Mouse (Mus musculus) myocyte (in vitro differentiated cells): ENCODE measurements around the gene Zfhx3. TPM values are rescaled to one million over a fixed set of nuclear protein-coding genes. Genes with fewer than 3 reads are reported as not detected.

ENCODE experiments used
- H3K27me3 ChIP-seq: one replicate; pipeline ENCODE4 v1.6.1; 2011; ENCODE audit not compliant: control insufficient read depth, insufficient read depth, insufficient read length
- H3K36me3 ChIP-seq: one replicate; pipeline ENCODE4 v1.6.1; 2011; ENCODE audit not compliant: control insufficient read depth, insufficient read depth
- H3K4me2 ChIP-seq: one replicate; pipeline ENCODE4 v1.6.1; 2011; ENCODE audit warnings: low read depth, control low read depth
- H3K4me3 ChIP-seq: one replicate; pipeline ENCODE4 v1.5.1; 2011; ENCODE audit warnings: mild to moderate bottlenecking, control low read depth, moderate library complexity
- H3K79me2 ChIP-seq: one replicate; pipeline ENCODE4 v1.6.1; 2011; ENCODE audit not compliant: control insufficient read depth, insufficient read depth
- H3ac ChIP-seq: one replicate; pipeline ENCODE4 v1.6.1; 2011; ENCODE audit not compliant: control insufficient read depth, insufficient read length
- CEBPB ChIP-seq: IDR thresholded peaks from 2 replicates; pipeline ENCODE4 v1.6.1; 2011; ENCODE audit warnings: mild to moderate bottlenecking, moderate library complexity; ENCODE audit not compliant: poor library complexity, insufficient read depth, severe bottlenecking
- E2F4 ChIP-seq: IDR thresholded peaks from one replicate; pipeline ENCODE4 v1.6.1; 2011; ENCODE audit warnings: mild to moderate bottlenecking, control low read depth, moderate library complexity; ENCODE audit not compliant: insufficient read depth
- MAX ChIP-seq: IDR thresholded peaks from one replicate; pipeline ENCODE4 v1.6.1; 2011; ENCODE audit warnings: low read depth, mild to moderate bottlenecking, control low read depth
- MYOD1 ChIP-seq, 3 experiments: IDR thresholded peaks; one replicate each; pipeline ENCODE4 v1.6.1; 2011; ENCODE audit warnings: control low read depth in 2 of 3, low read depth in 2 of 3, mild to moderate bottlenecking in 2 of 3, moderate library complexity in 1 of 3; ENCODE audit not compliant: insufficient read length in 2 of 3, control insufficient read depth in 1 of 3
- MYOG ChIP-seq, 3 experiments: IDR thresholded peaks; one replicate each; pipeline ENCODE4 v1.6.1; 2011; ENCODE audit warnings: control low read depth in 2 of 3, low read depth in 2 of 3, mild to moderate bottlenecking in 2 of 3; ENCODE audit not compliant: insufficient read length in 2 of 3, control insufficient read depth in 1 of 3, insufficient read depth in 1 of 3
- POLR2A ChIP-seq: IDR thresholded peaks from one replicate; pipeline ENCODE4 v1.6.1; 2011; ENCODE audit warnings: low read depth, mild to moderate bottlenecking, control low read depth, moderate library complexity; ENCODE audit not compliant: insufficient read length
- POLR2AphosphoS2 ChIP-seq: IDR thresholded peaks from one replicate; pipeline ENCODE4 v1.6.1; 2011; ENCODE audit warnings: low read depth, control low read depth; ENCODE audit not compliant: insufficient read length
- REST ChIP-seq: IDR thresholded peaks from one replicate; pipeline ENCODE4 v1.6.1; 2011; ENCODE audit warnings: mild to moderate bottlenecking, control low read depth, moderate library complexity; ENCODE audit not compliant: insufficient read depth, insufficient read length
- SRF ChIP-seq: IDR thresholded peaks from one replicate; pipeline ENCODE4 v1.6.1; 2011; ENCODE audit warnings: low read depth; ENCODE audit not compliant: control insufficient read depth, insufficient read length
- TCF12 ChIP-seq: IDR thresholded peaks from one replicate; pipeline ENCODE4 v1.6.1; 2011; ENCODE audit warnings: mild to moderate bottlenecking, control low read depth; ENCODE audit not compliant: poor library complexity, insufficient read depth, severe bottlenecking
- TCF3 ChIP-seq: IDR thresholded peaks from one replicate; pipeline ENCODE4 v1.6.1; 2011; ENCODE audit warnings: low read depth, control low read depth; ENCODE audit not compliant: insufficient read length
- USF1 ChIP-seq: IDR thresholded peaks from one replicate; pipeline ENCODE4 v1.6.1; 2011; ENCODE audit warnings: low read depth, mild to moderate bottlenecking, control low read depth, moderate library complexity
- polyA plus RNA-seq: library from polyadenylated mRNA; unstranded; fragments of >200 nt; fragmentation: generic; extraction: Trizol; gene quantifications from one replicate; pipeline ENCODE4 v1.2.1, GENCODE M21; 2012; ENCODE audit warnings: missing spikeins

Zfhx3 gene
- polyA plus RNA-seq, 1 experiment = 3.0 TPM

- Histone ChIP-seq H3ac (no peak overlapping the region), H3K4me3 (no peak overlapping the region), H3K27me3 (no peaks in the 10 kb centered on the region), H3K4me2 (no peak overlapping the region), H3K79me2 (no peaks in the 10 kb centered on the region), H3K36me3 (no peaks in the 10 kb centered on the region)
- TF ChIP-seq MAX (no peak), TCF12 (no peak)
Measured at GRCm38 (mm10) chr8:107972198-107972597, 29.8 kb downstream of the Zfhx3 start.

GRCm38 (mm10) chr8:107974451-107974850 lies 32.0 kb downstream of the Zfhx3 start:
- Histone ChIP-seq H3K79me2 (no peaks in the 10 kb centered on the region), H3K4me2 (no peak overlapping the region), H3K27me3 (no peaks in the 10 kb centered on the region), H3ac (no peak overlapping the region), H3K36me3 (no peaks in the 10 kb centered on the region), H3K4me3 (no peak overlapping the region)
- TF ChIP-seq REST (no peak), USF1 (no peak), TCF12 (no peak), POLR2A (no peak), POLR2AphosphoS2 (no peak), CEBPB (no peak), MYOD1 (IDR thresholded peaks at IDR 0.05; ENCODE audit: control insufficient read depth in 1 of 3, insufficient read length in 2 of 3, low read depth in 2 of 3) (no peak), MYOG (IDR thresholded peaks at IDR 0.05; ENCODE audit: control insufficient read depth in 1 of 3, insufficient read depth in 1 of 3, insufficient read length in 2 of 3, low read depth in 2 of 3) (no peak), TCF3 (no peak), MAX (no peak), SRF (no peak)

GRCm38 (mm10) chr8:107978247-107978646 lies 35.8 kb downstream of the Zfhx3 start:
- Histone ChIP-seq H3K79me2 (no peaks in the 10 kb centered on the region), H3ac (no peak overlapping the region), H3K36me3 (no peaks in the 10 kb centered on the region), H3K4me3 (no peak overlapping the region), H3K4me2 (no peak overlapping the region), H3K27me3 (no peaks in the 10 kb centered on the region)
- no peak for TF ChIP-seq MYOG (IDR thresholded peaks at IDR 0.05; ENCODE audit: control insufficient read depth in 1 of 3, insufficient read depth in 1 of 3, insufficient read length in 2 of 3, low read depth in 2 of 3)
- TF ChIP-seq MYOD1 (IDR thresholded peaks at IDR 0.05; ENCODE audit: control insufficient read depth in 1 of 3, insufficient read length in 2 of 3, low read depth in 2 of 3) = no peak
- no peak for TF ChIP-seq USF1
- TF ChIP-seq MAX = no peak
- no peak for TF ChIP-seq TCF12
- TF ChIP-seq POLR2A = no peak
- TF ChIP-seq SRF = no peak
- TF ChIP-seq CEBPB = no peak
- TF ChIP-seq E2F4 = no peak
- TF ChIP-seq POLR2AphosphoS2 = no peak
- TF ChIP-seq TCF3 = no peak
- no peak for TF ChIP-seq REST

GRCm38 (mm10) chr8:107980618-107981017 lies 38.2 kb downstream of the Zfhx3 start:
- Histone ChIP-seq H3K79me2 (no peaks in the 10 kb centered on the region), H3K4me3 (no peak overlapping the region), H3K4me2 (peak overlapping the region; percentile 22), H3K27me3 (no peaks in the 10 kb centered on the region), H3ac (no peak overlapping the region), H3K36me3 (no peaks in the 10 kb centered on the region)
- TF ChIP-seq MYOD1 (IDR thresholded peaks at IDR 0.05; ENCODE audit: control insufficient read depth in 1 of 3, insufficient read length in 2 of 3, low read depth in 2 of 3) (peak in 1 of 3 experiments; percentile 72), TCF3 (no peak), MAX (no peak), CEBPB (no peak), MYOG (IDR thresholded peaks at IDR 0.05; ENCODE audit: control insufficient read depth in 1 of 3, insufficient read depth in 1 of 3, insufficient read length in 2 of 3, low read depth in 2 of 3) (no peak), POLR2A (no peak), USF1 (no peak), TCF12 (no peak), REST (no peak)

- TF ChIP-seq USF1 (no peak), TCF12 (no peak), CEBPB (no peak)
- Histone ChIP-seq H3K4me2 (no peak overlapping the region), H3ac (no peak overlapping the region), H3K79me2 (no peaks in the 10 kb centered on the region), H3K27me3 (no peaks in the 10 kb centered on the region), H3K4me3 (no peak overlapping the region), H3K36me3 (no peaks in the 10 kb centered on the region)
Measured at GRCm38 (mm10) chr8:107986629-107987028, 44.2 kb downstream of the Zfhx3 start.

- Histone ChIP-seq H3K4me3 (no peak overlapping the region), H3ac (no peak overlapping the region)
Measured at GRCm38 (mm10) chr8:107998874-107999273, 56.4 kb downstream of the Zfhx3 start.

More at GRCm38 (mm10) chr8:107998874-107999273, 56.4 kb downstream of the Zfhx3 start:
- TF ChIP-seq POLR2AphosphoS2 (no peak), TCF3 (no peak), SRF (no peak), REST (no peak), CEBPB (no peak), USF1 (no peak), POLR2A (no peak), E2F4 (no peak), MYOG (IDR thresholded peaks at IDR 0.05; ENCODE audit: control insufficient read depth in 1 of 3, insufficient read depth in 1 of 3, insufficient read length in 2 of 3, low read depth in 2 of 3) (no peak), TCF12 (no peak), MYOD1 (IDR thresholded peaks at IDR 0.05; ENCODE audit: control insufficient read depth in 1 of 3, insufficient read length in 2 of 3, low read depth in 2 of 3) (no peak), MAX (no peak)
- H3K79me2 ChIP-seq = no peaks in the 10 kb centered on the region
- H3K27me3 ChIP-seq = no peaks in the 10 kb centered on the region
- no peak overlapping the region for H3K4me2 ChIP-seq
- no peaks in the 10 kb centered on the region for H3K36me3 ChIP-seq
